Mouse (Mus musculus): ENCODE results near the gene Lrrc49. TPM values are rescaled to one million over a fixed set of nuclear protein-coding genes. Genes with fewer than 3 reads are reported as not detected.
A peak's percentile ranks its signal among the peaks of the same experiment; 100 is the strongest.

The Lrrc49 gene
- polyA plus RNA-seq, 1 experiment from 2014 or later, result 11.7 TPM

DNA sequence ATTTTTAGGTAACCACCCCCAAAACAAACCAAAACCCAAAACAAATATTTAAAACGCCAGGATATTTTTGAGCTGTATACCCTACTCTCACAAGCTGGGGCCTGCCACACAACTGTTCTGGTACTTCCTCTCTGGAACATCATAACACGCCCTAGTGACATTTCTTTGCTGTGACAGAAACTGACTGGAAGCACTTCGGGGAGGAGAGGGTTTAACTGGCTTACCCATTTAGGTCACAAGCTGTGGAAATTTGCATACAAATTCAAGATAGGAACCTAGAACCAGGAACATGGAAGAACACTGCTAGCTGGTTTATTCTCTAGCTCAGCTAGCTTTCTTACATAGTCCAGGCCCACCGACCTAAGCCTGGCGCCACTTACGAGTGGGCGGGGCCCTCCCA lies 92.6 kb downstream of the Lrrc49 start:
- ATAC-seq, result no peak
- H3K4me3 ChIP-seq (ENCODE audit: low read length), result no peak overlapping the region
- peaks cover 6% of the 10 kb centered on the region for H3K4me1 ChIP-seq (ENCODE audit: control insufficient read depth, insufficient read depth, low read length)
- no peak overlapping the region for H3K27ac ChIP-seq (ENCODE audit: low read length)
- no peak overlapping the region for H3K4me2 ChIP-seq (ENCODE audit: low read depth, low read length)
- 64% methylated on average over 7 of the region's 7 CpGs for WGBS
- no peaks in the 10 kb centered on the region for H3K9me3 ChIP-seq (ENCODE audit: control insufficient read depth, low read length)
- H3K27me3 ChIP-seq (replicated peaks; ENCODE audit: control insufficient read depth, insufficient read depth, low read length), result no peaks in the 10 kb centered on the region
- no peaks in the 10 kb centered on the region for H3K36me3 ChIP-seq (ENCODE audit: control insufficient read depth, insufficient read depth, low read length)
- no peak overlapping the region for H3K9ac ChIP-seq (ENCODE audit: low read depth, low read length)

- H3K27ac ChIP-seq (ENCODE audit: low read length), result peak overlapping the region; percentile 78
- H3K9me3 ChIP-seq (ENCODE audit: control insufficient read depth, low read length), result no peaks in the 10 kb centered on the region
- peak overlapping the region; percentile 40; the same call in 1 of the 2 replicates for H3K9ac ChIP-seq (ENCODE audit: low read depth, low read length)
- ATAC-seq, result no peak
- peaks cover 6% of the 10 kb centered on the region for H3K4me1 ChIP-seq (ENCODE audit: control insufficient read depth, insufficient read depth, low read length)
- no peaks in the 10 kb centered on the region for H3K27me3 ChIP-seq (replicated peaks; ENCODE audit: control insufficient read depth, insufficient read depth, low read length)
- WGBS, result 57% methylated on average over 6 of the region's 6 CpGs
- no peak overlapping the region for H3K4me2 ChIP-seq (ENCODE audit: low read depth, low read length)
- H3K36me3 ChIP-seq (ENCODE audit: control insufficient read depth, insufficient read depth, low read length), result no peaks in the 10 kb centered on the region
- no peak overlapping the region for H3K4me3 ChIP-seq (ENCODE audit: low read length)
These were observed 95.0 kb downstream of the Lrrc49 start for GRCm38 (mm10) chr9:60592974-60593373.

- Histone ChIP-seq H3K27ac (ENCODE audit: low read length) (peak overlapping the region; percentile 78), H3K4me3 (ENCODE audit: low read length) (no peak overlapping the region), H3K4me2 (ENCODE audit: low read depth, low read length) (no peak overlapping the region), H3K27me3 (replicated peaks; ENCODE audit: control insufficient read depth, insufficient read depth, low read length) (no peaks in the 10 kb centered on the region), H3K9me3 (ENCODE audit: control insufficient read depth, low read length) (no peaks in the 10 kb centered on the region), H3K4me1 (ENCODE audit: control insufficient read depth, insufficient read depth, low read length) (peaks cover 6% of the 10 kb centered on the region), H3K36me3 (ENCODE audit: control insufficient read depth, insufficient read depth, low read length) (no peaks in the 10 kb centered on the region), H3K9ac (ENCODE audit: low read depth, low read length) (no peak overlapping the region)
- WGBS, result 69% methylated on average over 5 of the region's 5 CpGs
- ATAC-seq, result no peak
These were observed 95.6 kb downstream of the Lrrc49 start for GRCm38 (mm10) chr9:60592363-60592762.

GRCm38 (mm10) chr9:60590871-60591624 lies 96.9 kb downstream of the Lrrc49 start:
- H3K4me2 ChIP-seq (ENCODE audit: low read depth, low read length), result no peak overlapping the region
- peaks cover 6% of the 10 kb centered on the region for H3K4me1 ChIP-seq (ENCODE audit: control insufficient read depth, insufficient read depth, low read length)
- WGBS, result 91% methylated on average over 8 of the region's 8 CpGs
- ATAC-seq, result no peak
- no peaks in the 10 kb centered on the region for H3K27me3 ChIP-seq (replicated peaks; ENCODE audit: control insufficient read depth, insufficient read depth, low read length)
- no peaks in the 10 kb centered on the region for H3K9me3 ChIP-seq (ENCODE audit: control insufficient read depth, low read length)
- no peak overlapping the region for H3K9ac ChIP-seq (ENCODE audit: low read depth, low read length)
- H3K4me3 ChIP-seq (ENCODE audit: low read length), result no peak overlapping the region
- no peak overlapping the region for H3K27ac ChIP-seq (ENCODE audit: low read length)
- no peaks in the 10 kb centered on the region for H3K36me3 ChIP-seq (ENCODE audit: control insufficient read depth, insufficient read depth, low read length)

DNA sequence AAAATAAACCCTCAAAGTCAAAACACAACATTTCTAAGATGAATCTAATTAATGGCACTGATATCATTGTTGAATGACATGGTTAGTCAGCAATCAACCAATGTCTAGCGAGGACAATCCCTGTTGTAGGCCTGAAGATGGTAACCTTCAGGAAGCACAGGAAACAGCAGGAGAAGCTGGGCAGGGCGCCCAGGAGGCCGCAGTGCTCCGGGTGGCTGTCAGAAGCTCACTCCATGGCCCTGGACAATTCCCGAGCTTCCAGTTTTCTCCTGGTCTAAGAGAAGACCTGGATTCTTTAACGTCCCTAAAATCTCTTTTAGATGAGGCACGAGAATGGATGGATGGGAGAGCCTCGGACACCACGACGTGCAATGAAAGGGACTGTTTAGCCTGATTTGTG lies 99.0 kb downstream of the Lrrc49 start:
- no peaks in the 10 kb centered on the region for H3K27me3 ChIP-seq (replicated peaks; ENCODE audit: control insufficient read depth, insufficient read depth, low read length)
- H3K27ac ChIP-seq (ENCODE audit: low read length), result no peak overlapping the region
- H3K4me1 ChIP-seq (ENCODE audit: control insufficient read depth, insufficient read depth, low read length), result peaks cover 6% of the 10 kb centered on the region
- H3K36me3 ChIP-seq (ENCODE audit: control insufficient read depth, insufficient read depth, low read length), result no peaks in the 10 kb centered on the region
- H3K9ac ChIP-seq (ENCODE audit: low read depth, low read length), result no peak overlapping the region
- no peak overlapping the region for H3K4me2 ChIP-seq (ENCODE audit: low read depth, low read length)
- ATAC-seq, result no peak
- H3K9me3 ChIP-seq (ENCODE audit: control insufficient read depth, low read length), result no peaks in the 10 kb centered on the region
- H3K4me3 ChIP-seq (ENCODE audit: low read length), result no peak overlapping the region
- 86% methylated on average over 10 of the region's 10 CpGs for WGBS

- H3K9ac ChIP-seq (ENCODE audit: low read depth, low read length), result no peak overlapping the region
- H3K27ac ChIP-seq (ENCODE audit: low read length), result no peak overlapping the region
- no peaks in the 10 kb centered on the region for H3K4me1 ChIP-seq (ENCODE audit: control insufficient read depth, insufficient read depth, low read length)
- no peaks in the 10 kb centered on the region for H3K9me3 ChIP-seq (ENCODE audit: control insufficient read depth, low read length)
- H3K4me2 ChIP-seq (ENCODE audit: low read depth, low read length), result no peak overlapping the region
- H3K4me3 ChIP-seq (ENCODE audit: low read length), result no peak overlapping the region
- WGBS, result 80% methylated on average over 3 of the region's 3 CpGs
- no peaks in the 10 kb centered on the region for H3K36me3 ChIP-seq (ENCODE audit: control insufficient read depth, insufficient read depth, low read length)
- ATAC-seq, result no peak
- H3K27me3 ChIP-seq (replicated peaks; ENCODE audit: control insufficient read depth, insufficient read depth, low read length), result no peaks in the 10 kb centered on the region
These were observed 101.0 kb downstream of the Lrrc49 start for GRCm38 (mm10) chr9:60586920-60587319.

DNA sequence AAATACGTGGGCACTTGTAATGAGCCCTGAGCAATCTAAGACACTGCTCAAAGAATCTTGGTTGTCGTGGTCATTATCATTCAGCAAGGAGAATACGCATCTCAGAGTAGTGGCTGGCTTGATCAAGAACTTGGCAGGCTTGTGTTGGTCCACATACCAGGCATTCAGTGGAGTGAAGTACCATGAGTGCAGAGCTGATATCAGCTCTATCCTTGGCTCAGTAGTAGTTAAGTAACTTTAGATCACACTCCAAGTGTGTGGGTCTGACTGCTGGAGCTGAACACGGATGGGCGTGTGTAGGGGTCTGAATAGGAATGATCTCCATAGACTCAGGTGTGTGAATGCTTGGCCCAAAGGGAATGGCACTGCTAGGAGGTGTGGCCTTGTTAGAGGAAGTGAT lies 102.8 kb downstream of the Lrrc49 start:
- H3K9ac ChIP-seq (ENCODE audit: low read depth, low read length), result no peak overlapping the region
- H3K9me3 ChIP-seq (ENCODE audit: control insufficient read depth, low read length), result no peaks in the 10 kb centered on the region
- H3K4me2 ChIP-seq (ENCODE audit: low read depth, low read length), result no peak overlapping the region
- no peak overlapping the region for H3K27ac ChIP-seq (ENCODE audit: low read length)
- 94% methylated on average over 5 of the region's 5 CpGs for WGBS
- H3K36me3 ChIP-seq (ENCODE audit: control insufficient read depth, insufficient read depth, low read length), result no peaks in the 10 kb centered on the region
- H3K4me3 ChIP-seq (ENCODE audit: low read length), result no peak overlapping the region
- ATAC-seq, result no peak
- H3K4me1 ChIP-seq (ENCODE audit: control insufficient read depth, insufficient read depth, low read length), result no peaks in the 10 kb centered on the region
- no peaks in the 10 kb centered on the region for H3K27me3 ChIP-seq (replicated peaks; ENCODE audit: control insufficient read depth, insufficient read depth, low read length)

DNA sequence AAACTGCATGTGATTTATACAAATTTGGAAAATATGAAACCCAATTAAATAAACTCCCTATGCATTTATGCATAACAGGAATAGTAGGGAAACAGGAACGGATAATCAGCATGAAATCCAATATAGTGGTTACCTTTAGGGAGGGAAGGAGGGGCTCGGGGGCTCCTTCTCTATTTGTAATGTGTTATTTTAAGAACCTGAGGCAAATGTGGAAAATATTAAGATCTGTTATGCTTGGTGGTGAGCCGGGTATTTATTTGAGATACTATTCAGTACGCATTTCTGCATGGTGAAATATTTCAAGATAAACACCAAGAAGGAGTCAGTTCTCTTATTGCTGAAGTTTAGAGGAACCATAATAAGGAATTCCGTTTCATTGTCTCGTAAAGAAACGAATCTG lies 105.4 kb downstream of the Lrrc49 start:
- H3K4me2 ChIP-seq (ENCODE audit: low read depth, low read length), result no peak overlapping the region
- WGBS, result 80% methylated on average over 7 of the region's 7 CpGs
- ATAC-seq, result no peak
- H3K4me3 ChIP-seq (ENCODE audit: low read length), result no peak overlapping the region
- no peaks in the 10 kb centered on the region for H3K4me1 ChIP-seq (ENCODE audit: control insufficient read depth, insufficient read depth, low read length)
- H3K27ac ChIP-seq (ENCODE audit: low read length), result no peak overlapping the region
- no peaks in the 10 kb centered on the region for H3K9me3 ChIP-seq (ENCODE audit: control insufficient read depth, low read length)
- H3K9ac ChIP-seq (ENCODE audit: low read depth, low read length), result no peak overlapping the region
- H3K27me3 ChIP-seq (replicated peaks; ENCODE audit: control insufficient read depth, insufficient read depth, low read length), result no peaks in the 10 kb centered on the region
- no peaks in the 10 kb centered on the region for H3K36me3 ChIP-seq (ENCODE audit: control insufficient read depth, insufficient read depth, low read length)

DNA sequence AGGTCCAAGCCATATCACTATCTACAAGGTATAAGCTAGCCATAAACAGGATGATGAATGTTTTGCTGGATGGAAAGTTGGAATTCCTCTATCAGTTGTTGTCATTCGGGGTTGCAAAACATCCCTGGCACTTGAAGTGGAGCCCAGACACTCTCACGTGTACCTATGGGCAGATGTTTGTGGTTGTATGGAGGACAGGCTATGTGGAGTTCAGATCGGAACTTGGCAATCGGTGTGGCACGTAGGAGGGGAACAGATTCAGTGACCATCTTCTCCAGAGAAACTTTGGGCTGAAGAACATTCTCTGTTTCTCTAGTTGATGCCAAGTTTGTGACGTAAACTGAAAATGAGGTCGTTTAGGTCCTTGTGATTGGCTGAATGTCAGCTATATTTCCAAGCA lies 114.9 kb downstream of the Lrrc49 start:
- Histone ChIP-seq H3K27ac (ENCODE audit: low read length) (no peak overlapping the region), H3K27me3 (replicated peaks; ENCODE audit: control insufficient read depth, insufficient read depth, low read length) (no peaks in the 10 kb centered on the region), H3K4me2 (ENCODE audit: low read depth, low read length) (no peak overlapping the region), H3K9me3 (ENCODE audit: control insufficient read depth, low read length) (no peaks in the 10 kb centered on the region), H3K4me1 (ENCODE audit: control insufficient read depth, insufficient read depth, low read length) (no peaks in the 10 kb centered on the region), H3K9ac (ENCODE audit: low read depth, low read length) (no peak overlapping the region), H3K36me3 (ENCODE audit: control insufficient read depth, insufficient read depth, low read length) (no peaks in the 10 kb centered on the region), H3K4me3 (ENCODE audit: low read length) (no peak overlapping the region)
- WGBS, result 84% methylated on average over 7 of the region's 7 CpGs
- ATAC-seq, result no peak

DNA sequence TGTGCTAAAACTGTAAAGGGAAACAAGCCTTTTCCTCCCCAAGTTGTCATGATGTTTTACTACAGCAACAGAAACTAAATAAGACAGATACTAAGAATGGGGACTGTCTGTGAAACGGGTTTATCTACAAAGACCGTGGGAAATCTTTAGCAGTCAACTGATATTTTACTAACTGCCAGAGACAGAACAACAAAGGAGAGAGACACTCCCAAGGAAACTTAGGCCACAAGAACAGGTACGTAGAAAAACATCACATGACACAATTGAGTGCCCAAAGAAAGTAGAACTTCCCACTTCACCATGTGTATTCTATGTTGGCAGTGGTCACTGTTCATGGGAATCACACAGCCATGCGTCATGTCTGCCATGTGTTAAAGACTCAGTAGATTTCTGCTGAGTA lies 116.2 kb downstream of the Lrrc49 start:
- ATAC-seq, result no peak
- no peak overlapping the region for H3K9ac ChIP-seq (ENCODE audit: low read depth, low read length)
- no peak overlapping the region for H3K4me2 ChIP-seq (ENCODE audit: low read depth, low read length)
- no peaks in the 10 kb centered on the region for H3K27me3 ChIP-seq (replicated peaks; ENCODE audit: control insufficient read depth, insufficient read depth, low read length)
- H3K4me1 ChIP-seq (ENCODE audit: control insufficient read depth, insufficient read depth, low read length), result no peaks in the 10 kb centered on the region
- H3K9me3 ChIP-seq (ENCODE audit: control insufficient read depth, low read length), result no peaks in the 10 kb centered on the region
- 96% methylated on average over 4 of the region's 4 CpGs for WGBS
- H3K27ac ChIP-seq (ENCODE audit: low read length), result no peak overlapping the region
- no peaks in the 10 kb centered on the region for H3K36me3 ChIP-seq (ENCODE audit: control insufficient read depth, insufficient read depth, low read length)
- H3K4me3 ChIP-seq (ENCODE audit: low read length), result no peak overlapping the region

Data from intestine, embryonic 16.5 days (tissue).